Comparison of ENCODE assay signal across 8 mouse cellular contexts in genomic region chr7:101109856-101110350, GRCm38 (mm10). TPM values are rescaled to one million over a fixed set of nuclear protein-coding genes. Genes with fewer than 3 reads are reported as not detected.
DNase-seq lines count a peak whose midpoint lies in the region; ATAC-seq lines count a peak whose summit lies in the region.

No protein-coding gene starts in this region.

- DNase-seq in layer of hippocampus, postnatal 10 days (ENCODE audit: low spot score in 2 of 2) = peak; percentile 32 to 35
- DNase-seq in layer of hippocampus, adult 18-20 months (ENCODE audit: low spot score in 2 of 2) = no peak
- DNase-seq in splenic B cell, adult 2 months (ENCODE audit: low read depth, low spot score) = peak; percentile 13
- no peak for DNase-seq in urinary bladder, adult 2 months (ENCODE audit: low spot score)
- no peak for DNase-seq in left cerebral cortex, adult 8-10 months (ENCODE audit: low spot score in 2 of 2)

- peaks cover 3% of the 10 kb centered on the region; the same call in 1 of the 2 replicates for H3K4me1 ChIP-seq in brown adipose tissue, adult 24 weeks (ENCODE audit: control insufficient read depth, insufficient read depth, insufficient read length, low read length)
- H3K4me1 ChIP-seq in heart, embryonic 14.5 days (ENCODE audit: control insufficient read depth in 2 of 2, insufficient read depth in 2 of 2, low read length in 2 of 2) = peaks cover 8 to 17% of the 10 kb centered on the region in 2 experiments
- H3K4me1 ChIP-seq in liver, embryonic 16.5 days (ENCODE audit: control insufficient read depth, low read depth, low read length) = peaks cover 21% of the 10 kb centered on the region

- ATAC-seq in heart, embryonic 14.5 days (ENCODE audit: insufficient number of reproducible peaks, insufficient read depth, low FRiP score, low read depth) = no peak
- no peak for ATAC-seq in liver, embryonic 16.5 days (ENCODE audit: low read depth)

- H3K27ac ChIP-seq in brown adipose tissue, adult 24 weeks (replicated peaks; ENCODE audit: low read depth, low read length) = no peak overlapping the region
- peak overlapping the region in 1 of 2 experiments; percentile 97 for H3K27ac ChIP-seq in heart, embryonic 14.5 days (replicated peaks in 1 of 2; ENCODE audit: control insufficient read depth in 1 of 2, insufficient read depth in 1 of 2, low read depth in 2 of 2, low read length in 2 of 2)
- no peak overlapping the region for H3K27ac ChIP-seq in liver, embryonic 16.5 days (ENCODE audit: low read length)

- H3K36me3 ChIP-seq in heart, embryonic 14.5 days (ENCODE audit: control insufficient read depth, insufficient read depth, low read length) = peaks cover 27% of the 10 kb centered on the region
- H3K36me3 ChIP-seq in liver, embryonic 16.5 days (ENCODE audit: control insufficient read depth, insufficient read depth) = peaks cover 3% of the 10 kb centered on the region
- peaks cover 9% of the 10 kb centered on the region; the same call in 1 of the 2 replicates for H3K36me3 ChIP-seq in splenic B cell, adult 2 months (ENCODE audit: control insufficient read depth, insufficient read depth, low read length, poor library complexity, severe bottlenecking)

- H3K9me3 ChIP-seq in heart, embryonic 14.5 days (ENCODE audit: control insufficient read depth, low read length) = no peaks in the 10 kb centered on the region
- H3K9me3 ChIP-seq in liver, embryonic 16.5 days (replicated peaks; ENCODE audit: control insufficient read depth, low read length) = no peaks in the 10 kb centered on the region

- WGBS in heart, embryonic 14.5 days = 12% methylated on average over 8 of the region's 8 CpGs
- 19% methylated on average over 8 of the region's 8 CpGs for WGBS in liver, embryonic 16.5 days (ENCODE audit: insufficient replicate concordance)

- H3K27me3 ChIP-seq in heart, embryonic 14.5 days (ENCODE audit: control insufficient read depth, insufficient read depth, low read length) = no peaks in the 10 kb centered on the region
- H3K27me3 ChIP-seq in liver, embryonic 16.5 days (ENCODE audit: control insufficient read depth, insufficient read depth, low read depth, low read length) = no peaks in the 10 kb centered on the region
- H3K27me3 ChIP-seq in splenic B cell, adult 2 months (ENCODE audit: control insufficient read depth, insufficient read depth, low read length, poor library complexity, severe bottlenecking) = no peaks in the 10 kb centered on the region

- peak overlapping the region; percentile 76 for H3K4me2 ChIP-seq in heart, embryonic 14.5 days (ENCODE audit: low read length)
- peak overlapping the region; percentile 72 for H3K4me2 ChIP-seq in liver, embryonic 16.5 days (ENCODE audit: low read depth, low read length)

- peak overlapping the region; percentile 69 for H3K4me3 ChIP-seq in brown adipose tissue, adult 24 weeks (ENCODE audit: insufficient read depth, low read depth, low read length)
- H3K4me3 ChIP-seq in heart, embryonic 14.5 days (ENCODE audit: control insufficient read depth in 1 of 2, insufficient read depth in 1 of 2, low read depth in 1 of 2, low read length in 2 of 2) = peak overlapping the region; percentile 75 to 99
- H3K4me3 ChIP-seq in liver, embryonic 16.5 days (ENCODE audit: low read depth, low read length) = peak overlapping the region; percentile 73

- H3K9ac ChIP-seq in heart, embryonic 14.5 days (ENCODE audit: low read length) = peak overlapping the region; percentile 91
- H3K9ac ChIP-seq in liver, embryonic 16.5 days (ENCODE audit: low read depth, low read length) = peak overlapping the region; percentile 70

RNA-seq across cellular contexts. Expression of gene Fchsd2, which starts 17.2 kb away (rescaled TPM):
- total RNA-seq in layer of hippocampus, postnatal 10 days (2021) = 10 to 100 TPM; 70.3 to 74.4 TPM
- total RNA-seq in layer of hippocampus, adult 18-20 months (2021) = 10 to 100 TPM; 32.7 to 33.8 TPM
- polyA plus RNA-seq in brown adipose tissue, adult 24 weeks (2012; ENCODE audit: insufficient read depth, insufficient read length, missing spikeins) = 4.8 and 8.8 TPM in 2 replicates
- polyA plus RNA-seq in heart, embryonic 14.5 days (2014; fragmentation: Nextera tagmentation; extraction: Ambion mirVana) = 18.0 and 18.6 TPM in 2 replicates
- polyA plus RNA-seq in liver, embryonic 16.5 days (2015; fragmentation: Nextera tagmentation; extraction: Ambion mirVana) = 4.9 and 5.9 TPM in 2 replicates
- polyA plus RNA-seq in urinary bladder, adult 2 months (2012; rRNA removed) = 10.0 and 12.0 TPM in 2 replicates
- total RNA-seq in left cerebral cortex, adult 8-10 months (2022) = 10 to 100 TPM; 44.1 to 47.7 (median 46.5) TPM

Comparison
In these comparisons a context has a peak if more than half of its experiments do, and no peak if none do; other contexts are left out.
1. DNase-seq: peak in layer of hippocampus, postnatal 10 days (2 of 2) and splenic B cell, adult 2 months (single experiment); none in layer of hippocampus, adult 18-20 months (0 of 2), urinary bladder, adult 2 months (single experiment) and left cerebral cortex, adult 8-10 months (0 of 2).
2. Peak in every context shown above with its lines, with median percentiles within 50 percentile points of each other: H3K4me3 ChIP-seq.